Mouse (Mus musculus) telencephalon, adult 2 months (tissue): ENCODE data around the gene Tigar.

Experiments
- DNase-seq: peaks from one replicate; pipeline ENCODE4 v3.0.0-alpha.2; 2011; ENCODE audit warnings: low read depth, low spot score

Tigar gene

GRCm38 (mm10) chr6:127142154-127143123 is 33.1 kb upstream of the Tigar start:
- DNase-seq, result no peak

GRCm38 (mm10) chr6:127138962-127139361 is 29.6 kb upstream of the Tigar start:
- no peak for DNase-seq

- no peak for DNase-seq
These were observed 24.3 kb upstream of the Tigar start for GRCm38 (mm10) chr6:127133433-127134245.

- DNase-seq, result no peak
These were observed 23.4 kb upstream of the Tigar start for GRCm38 (mm10) chr6:127132719-127133118.

GRCm38 (mm10) chr6:127131946-127132345 is 22.6 kb upstream of the Tigar start:
- no peak for DNase-seq

- DNase-seq, result no peak
These were observed 21.0 kb upstream of the Tigar start for GRCm38 (mm10) chr6:127130377-127130776.

- DNase-seq, result no peak
These were observed 20.3 kb upstream of the Tigar start for GRCm38 (mm10) chr6:127129659-127130058.

- DNase-seq, result no peak
These were observed 14.1 kb upstream of the Tigar start for GRCm38 (mm10) chr6:127123506-127123905.

GRCm38 (mm10) chr6:127122996-127123395 is 13.6 kb upstream of the Tigar start:
- DNase-seq, result no peak

GRCm38 (mm10) chr6:127122221-127122806 is 13.0 kb upstream of the Tigar start:
- DNase-seq, result no peak

GRCm38 (mm10) chr6:127114753-127115456 is 5.5 kb upstream of the Tigar start:
- DNase-seq, result no peak

- no peak for DNase-seq
These were observed 843 bp downstream of the Tigar start for GRCm38 (mm10) chr6:127108368-127109060.

- DNase-seq, result no peak
These were observed 1.9 kb downstream of the Tigar start for GRCm38 (mm10) chr6:127107413-127107812.

- DNase-seq, result no peak
These were observed 2.6 kb downstream of the Tigar start for GRCm38 (mm10) chr6:127106726-127107125.

GRCm38 (mm10) chr6:127106189-127106588 is 3.2 kb downstream of the Tigar start:
- DNase-seq, result no peak

- DNase-seq, result no peak
These were observed 4.2 kb downstream of the Tigar start for GRCm38 (mm10) chr6:127105107-127105506.

- DNase-seq, result no peak
These were observed 4.8 kb downstream of the Tigar start for GRCm38 (mm10) chr6:127104396-127105029.

GRCm38 (mm10) chr6:127103506-127104275 is 5.7 kb downstream of the Tigar start:
- no peak for DNase-seq

GRCm38 (mm10) chr6:127094565-127094964 is 14.8 kb downstream of the Tigar start:
- DNase-seq, result no peak

- DNase-seq, result no peak
These were observed 22.6 kb downstream of the Tigar start for GRCm38 (mm10) chr6:127086739-127087138.
